Mouse (Mus musculus) liver, postnatal 0 days (tissue): Measurements from ENCODE around the gene Nav2.

ENCODE experiments used
- CTCF ChIP-seq: sonication (generic); IDR thresholded peaks from 2 replicates; pipeline ENCODE4 v1.5.1; 2016; ENCODE audit warnings: antibody characterized with exemption, low read depth
- EP300 ChIP-seq: IDR thresholded peaks from 2 replicates; pipeline ENCODE4 v1.6.1; 2016; ENCODE audit warnings: antibody characterized with exemption, low read depth, mild to moderate bottlenecking

- TF ChIP-seq CTCF = no peak
- TF ChIP-seq EP300 = no peak
These were observed 51.6 kb downstream of the Nav2 start for GRCm38 (mm10) chr7:48960152-48960551.
